Mouse (Mus musculus) ES-E14 (cell line): ENCODE data around the gene Clec2d. TPM values are rescaled to one million over a fixed set of nuclear protein-coding genes. Genes with fewer than 3 reads are reported as not detected.
"Not testable (repeated sequence)": the region's sequence is repeated elsewhere in the genome, so short reads cannot be mapped to it uniquely, and the experiment has no call there.

ENCODE experiments used
- DNase-seq: peaks from one replicate; pipeline ENCODE4 v3.0.0-alpha.2; 2013; ENCODE audit warnings: low read depth, low spot score
- H3K27ac ChIP-seq: 2 replicates; pipeline ENCODE4 v1.5.1; 2012; ENCODE audit warnings: low read depth, mild to moderate bottlenecking, low read length, moderate library complexity, mixed read lengths; ENCODE audit not compliant: poor library complexity, insufficient read depth, severe bottlenecking
- H3K36me3 ChIP-seq: 2 replicates; pipeline ENCODE4 v1.6.1; 2012; ENCODE audit warnings: mild to moderate bottlenecking, low read length, moderate library complexity, mixed read lengths; ENCODE audit not compliant: control insufficient read depth, poor library complexity, insufficient read depth, severe bottlenecking
- H3K4me1 ChIP-seq, 2 experiments: fragments of 150-350 bp in 1 of 2; sonication (generic) in 1 of 2; 2 replicates each; pipeline ENCODE4 v1.6.1; 2012; ENCODE audit warnings: low read length in 2 of 2, mild to moderate bottlenecking in 1 of 2, mixed read lengths in 1 of 2; ENCODE audit not compliant: control insufficient read depth in 2 of 2, insufficient read depth in 2 of 2, poor library complexity in 1 of 2
- H3K4me3 ChIP-seq, 2 experiments: fragments of 150-350 bp in 1 of 2; sonication (generic) in 1 of 2; 2 replicates each; pipeline ENCODE4 v1.5.1; 2012; ENCODE audit warnings: low read length in 2 of 2, low read depth in 1 of 2, mild to moderate bottlenecking in 1 of 2, mixed read lengths in 1 of 2; ENCODE audit not compliant: insufficient read depth in 1 of 2, poor library complexity in 1 of 2, severe bottlenecking in 1 of 2
- H3K9ac ChIP-seq: 2 replicates; pipeline ENCODE4 v1.6.1; 2012; ENCODE audit warnings: low read depth, mild to moderate bottlenecking, low read length, mixed read lengths; ENCODE audit not compliant: poor library complexity, insufficient read depth, severe bottlenecking
- H3K9me3 ChIP-seq: fragments of 150-350 bp; sonication (generic); 2 replicates; pipeline ENCODE4 v1.6.1; 2012; ENCODE audit warnings: low read depth, mild to moderate bottlenecking, low read length; ENCODE audit not compliant: control insufficient read depth, insufficient read depth
- CHD2 ChIP-seq: IDR thresholded peaks from 2 replicates; pipeline ENCODE4 v1.6.1; 2014; ENCODE audit warnings: mild to moderate bottlenecking, low read depth, low read length, inconsistent platforms
- HCFC1 ChIP-seq: IDR thresholded peaks from 2 replicates; pipeline ENCODE4 v1.6.1; 2012; ENCODE audit warnings: low read length, inconsistent platforms, borderline replicate concordance; ENCODE audit not compliant: insufficient read depth
- MAFK ChIP-seq: IDR thresholded peaks from 2 replicates; pipeline ENCODE4 v1.6.1; 2014; ENCODE audit warnings: mild to moderate bottlenecking, low read depth, low read length, inconsistent platforms; ENCODE audit not compliant: insufficient read depth
- ZC3H11A ChIP-seq: IDR thresholded peaks from 2 replicates; pipeline ENCODE4 v1.6.1; 2012; ENCODE audit warnings: low read depth, mild to moderate bottlenecking, inconsistent platforms, low read length, borderline replicate concordance
- ZNF384 ChIP-seq: IDR thresholded peaks from 2 replicates; pipeline ENCODE4 v1.6.1; 2012; ENCODE audit warnings: low read depth, low read length, inconsistent platforms
- in situ Hi-C, 2 experiments: fragments of 600-800 bp; cut with MboI; formaldehyde crosslinking; loops; one replicate each; pipeline ENCODE4 v1.15.1; 2025; ENCODE audit warnings: low sequenced_read_pairs in 2 of 2, inconsistent platforms in 1 of 2; ENCODE audit not compliant: unreplicated experiment in 2 of 2
- total RNA-seq: library from RNA; depleted of rRNA; stranded (reverse); fragments of 300-350 nt; gene quantifications from 2 replicates; pipeline ENCODE4 v1.2.3, GENCODE M21; 2012

The Clec2d gene
- total RNA-seq, 1 experiment, result 0.40 TPM

DNA sequence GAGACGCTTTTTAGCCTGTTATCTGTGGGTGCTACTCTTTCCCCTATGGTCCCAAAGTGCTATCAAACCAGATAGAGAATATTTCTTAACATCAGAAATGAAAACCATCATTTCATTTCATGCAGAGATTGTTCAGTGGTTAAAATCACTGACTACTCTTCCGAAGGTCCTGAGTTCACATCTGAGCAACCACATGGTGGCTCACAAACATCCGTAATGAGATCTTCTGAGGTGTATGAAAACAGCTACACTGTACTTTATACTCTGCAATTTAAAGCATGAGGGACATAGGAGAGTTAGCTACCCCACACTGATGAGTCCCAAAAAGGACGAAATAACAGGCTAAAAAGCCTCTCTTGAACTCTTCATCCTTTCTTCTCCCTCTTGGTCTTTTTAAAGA lies 5.6 kb downstream of the Clec2d start:
- no peak overlapping the region for H3K4me3 ChIP-seq
- H3K36me3 ChIP-seq, result no peaks in the 10 kb centered on the region
- no peak overlapping the region for H3K27ac ChIP-seq
- TF ChIP-seq HCFC1, result no peak
- no peak for TF ChIP-seq ZNF384
- no peak for TF ChIP-seq CHD2
- TF ChIP-seq MAFK, result no peak
- no peak for TF ChIP-seq ZC3H11A
- DNase-seq, result no peak
- in situ Hi-C loops, result no loop called here
- H3K9ac ChIP-seq, result no peak overlapping the region
- peaks cover 2% of the 10 kb centered on the region in 2 experiments; a peak in 1 of 4 replicates for H3K4me1 ChIP-seq
- H3K9me3 ChIP-seq, result no peaks in the 10 kb centered on the region

DNA sequence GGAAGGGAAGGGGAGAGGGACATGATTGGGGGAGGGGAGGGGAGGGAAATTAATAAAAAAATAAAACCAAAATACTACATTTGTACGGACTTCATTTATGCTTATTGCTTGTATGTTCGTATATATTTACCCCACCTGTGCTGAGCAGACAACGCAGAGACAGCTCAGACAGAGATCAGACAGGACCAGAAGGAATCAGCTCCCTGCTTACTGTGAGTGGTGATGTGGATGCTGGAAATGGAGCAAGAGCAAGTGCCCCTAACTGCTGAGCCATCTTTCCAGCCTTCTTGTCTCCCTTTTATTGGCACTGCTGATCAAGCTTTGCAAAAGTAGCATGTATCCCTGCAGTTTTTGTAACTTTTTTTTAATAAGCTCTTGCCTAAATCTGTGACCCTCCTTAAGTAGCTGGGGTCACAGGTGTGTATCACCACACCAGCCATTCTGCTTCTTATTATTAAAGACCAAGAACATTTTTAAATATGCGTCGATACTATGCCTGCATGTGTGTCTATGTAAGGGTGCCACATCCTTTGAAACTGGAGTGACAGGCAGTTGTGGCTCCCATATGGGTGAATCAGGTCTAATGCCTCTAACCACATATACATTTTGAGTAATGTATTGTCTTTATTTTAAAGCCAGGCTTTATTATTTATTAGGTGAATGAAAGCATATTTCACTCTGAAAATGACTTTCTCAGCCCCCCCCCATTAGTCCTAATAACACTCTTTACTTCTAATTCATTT lies 6.2 kb downstream of the Clec2d start:
- no peak for DNase-seq
- Histone ChIP-seq H3K4me3 (no peak overlapping the region), H3K4me1 (peaks cover under 1% of the 10 kb centered on the region in 2 experiments; a peak in 1 of 4 replicates), H3K9ac (no peak overlapping the region), H3K36me3 (no peaks in the 10 kb centered on the region), H3K9me3 (no peaks in the 10 kb centered on the region), H3K27ac (no peak overlapping the region)
- TF ChIP-seq ZNF384 (no peak), ZC3H11A (no peak), MAFK (no peak)
- in situ Hi-C loops, result no loop called here

DNA sequence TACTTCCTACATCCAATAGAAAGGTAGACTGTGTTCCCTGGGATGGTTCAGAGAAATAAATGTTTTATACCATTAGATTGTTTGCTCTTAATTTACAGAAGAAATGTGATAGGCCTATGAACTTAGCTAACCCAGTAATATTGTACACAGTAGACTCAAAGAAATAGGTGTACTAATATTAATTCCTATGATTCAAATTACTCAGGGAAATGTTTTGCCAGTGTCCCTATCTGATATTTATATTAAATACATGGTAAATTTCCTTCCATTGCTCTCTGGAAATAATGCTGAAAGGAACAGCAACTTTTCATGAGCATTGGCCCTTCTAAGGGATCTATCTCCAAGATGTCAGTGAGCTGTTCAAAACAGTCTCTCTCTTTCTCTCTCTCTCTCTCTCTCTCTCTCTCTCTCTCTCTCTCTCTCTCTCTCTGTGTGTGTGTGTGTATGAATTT lies 6.8 kb downstream of the Clec2d start:
- H3K27ac ChIP-seq, result no peak overlapping the region
- no peak overlapping the region for H3K4me3 ChIP-seq
- no peak for TF ChIP-seq ZC3H11A
- TF ChIP-seq ZNF384, result no peak
- no peak for TF ChIP-seq MAFK
- TF ChIP-seq CHD2, result no peak
- no peak for TF ChIP-seq HCFC1
- no peak overlapping the region for H3K9ac ChIP-seq
- no peak for DNase-seq
- H3K9me3 ChIP-seq, result no peaks in the 10 kb centered on the region
- H3K36me3 ChIP-seq, result no peaks in the 10 kb centered on the region
- in situ Hi-C loops, result no loop called here
- H3K4me1 ChIP-seq, result no peaks in the 10 kb centered on the region

DNA sequence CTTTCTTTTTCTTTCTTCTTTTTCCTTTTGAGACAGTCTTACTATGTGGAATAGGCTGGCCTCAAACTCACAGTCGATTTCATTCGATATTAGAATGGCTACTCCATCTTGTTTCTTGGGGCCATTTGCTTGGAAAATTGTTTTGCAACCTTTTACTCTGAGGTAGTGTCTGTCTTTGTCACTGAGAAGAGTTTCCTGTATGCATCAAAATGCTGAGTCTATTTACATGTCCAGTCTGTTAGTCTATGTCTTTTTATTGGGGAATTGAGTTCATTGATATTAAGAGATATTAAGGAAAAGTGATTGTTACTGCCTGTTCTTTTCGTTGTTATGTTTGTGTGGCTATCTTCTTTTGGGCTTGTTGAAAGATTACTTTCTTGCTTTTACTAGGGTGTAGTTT lies 7.4 kb downstream of the Clec2d start:
- H3K27ac ChIP-seq, H3K4me1 ChIP-seq, DNase-seq, H3K9me3 ChIP-seq, H3K9ac ChIP-seq, H3K36me3 ChIP-seq, H3K4me3 ChIP-seq, in situ Hi-C loops: not testable (repeated sequence)

DNA sequence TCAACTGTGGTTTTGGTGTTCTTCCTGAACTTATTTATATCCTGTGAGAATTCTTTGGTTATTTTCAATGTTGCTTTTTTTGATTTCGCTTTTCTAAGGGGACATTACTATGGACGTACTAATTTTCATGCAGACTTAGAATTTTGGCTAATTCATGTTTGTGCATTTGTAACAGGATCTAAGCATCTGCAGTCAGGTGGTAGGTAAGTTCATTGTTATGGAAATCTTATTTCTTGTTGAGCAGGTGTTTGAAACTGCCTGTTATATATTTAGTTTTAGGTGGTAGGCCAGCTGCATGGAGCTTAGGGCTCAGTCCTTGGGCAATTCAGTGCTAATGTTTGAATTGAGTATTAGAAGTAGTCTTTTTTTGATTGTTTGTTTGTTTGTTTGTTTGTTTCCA lies 13.0 kb downstream of the Clec2d start:
- Histone ChIP-seq H3K9ac (no peak overlapping the region), H3K9me3 (no peaks in the 10 kb centered on the region), H3K4me3 (no peak overlapping the region), H3K36me3 (no peaks in the 10 kb centered on the region), H3K4me1 (no peaks in the 10 kb centered on the region), H3K27ac (no peak overlapping the region)
- in situ Hi-C loops, result no loop called here
- TF ChIP-seq CHD2, result no peak
- no peak for DNase-seq

DNA sequence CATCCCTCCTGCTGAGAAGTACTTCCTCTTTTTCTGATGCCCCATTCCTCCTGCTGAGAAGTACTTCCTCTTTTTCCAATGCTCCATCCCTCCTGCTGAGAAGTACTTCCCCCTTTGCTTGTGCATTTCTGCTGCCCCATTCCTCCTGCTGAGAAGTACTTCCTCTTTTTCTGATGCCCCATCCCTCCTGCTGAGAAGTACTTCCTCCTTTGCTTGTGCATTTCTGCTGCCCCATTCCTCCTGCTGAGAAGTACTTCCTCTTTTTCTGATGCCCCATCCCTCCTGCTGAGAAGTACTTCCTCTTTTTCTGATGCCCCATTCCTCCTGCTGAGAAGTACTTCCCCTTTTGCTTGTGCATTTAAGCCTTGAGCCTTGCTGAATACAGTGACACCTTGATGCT lies 19.7 kb downstream of the Clec2d start:
- H3K9me3 ChIP-seq, H3K9ac ChIP-seq, H3K27ac ChIP-seq, H3K4me1 ChIP-seq, H3K36me3 ChIP-seq, DNase-seq, H3K4me3 ChIP-seq, in situ Hi-C loops: not testable (repeated sequence)
